Mouse (Mus musculus) midbrain, embryonic 10.5 days (tissue): ENCODE results near the gene Erf. TPM values are rescaled to one million over a fixed set of nuclear protein-coding genes. Genes with fewer than 3 reads are reported as not detected.

Experiments
- DNase-seq: peaks from one replicate; pipeline ENCODE4 v3.0.0-alpha.2; 2017; ENCODE audit warnings: low spot score
- H3K27ac ChIP-seq: fragments of 300-500 bp; sonication (generic); replicated peaks from 2 replicates; pipeline ENCODE4 v1.5.1; 2016; ENCODE audit warnings: mild to moderate bottlenecking
- H3K27me3 ChIP-seq: fragments of 300-500 bp; sonication (generic); 2 replicates; pipeline ENCODE4 v1.6.1; 2016; ENCODE audit warnings: low read depth, mild to moderate bottlenecking; ENCODE audit not compliant: poor library complexity, severe bottlenecking
- H3K36me3 ChIP-seq: fragments of 300-500 bp; sonication (generic); 2 replicates; pipeline ENCODE4 v1.6.1; 2016; ENCODE audit warnings: mild to moderate bottlenecking, moderate library complexity
- H3K4me1 ChIP-seq: fragments of 300-500 bp; sonication (generic); 2 replicates; pipeline ENCODE4 v1.6.1; 2016
- H3K4me3 ChIP-seq: fragments of 300-500 bp; sonication (generic); 2 replicates; pipeline ENCODE4 v1.5.1; 2016; ENCODE audit warnings: mild to moderate bottlenecking, moderate library complexity
- H3K9me3 ChIP-seq: fragments of 300-500 bp; sonication (generic); replicated peaks from 2 replicates; pipeline ENCODE4 v1.6.1; 2016; ENCODE audit warnings: mild to moderate bottlenecking
- WGBS: fragments of 180-500 bp; shearing (Covaris S2); methylation state at CpG from one replicate; pipeline ENCODE4 v1.1.7; 2016; 5-methylcytosine and 5-hydroxymethylcytosine counted together
- polyA plus RNA-seq: library from polyadenylated mRNA; unstranded; fragments of >200 nt; fragmentation: Nextera tagmentation; extraction: Ambion mirVana; gene quantifications from 2 replicates; pipeline ENCODE4 v1.2.1, GENCODE M21; 2016

Erf gene
- polyA plus RNA-seq, 1 experiment from 2014 or later: 7.3 TPM

DNA sequence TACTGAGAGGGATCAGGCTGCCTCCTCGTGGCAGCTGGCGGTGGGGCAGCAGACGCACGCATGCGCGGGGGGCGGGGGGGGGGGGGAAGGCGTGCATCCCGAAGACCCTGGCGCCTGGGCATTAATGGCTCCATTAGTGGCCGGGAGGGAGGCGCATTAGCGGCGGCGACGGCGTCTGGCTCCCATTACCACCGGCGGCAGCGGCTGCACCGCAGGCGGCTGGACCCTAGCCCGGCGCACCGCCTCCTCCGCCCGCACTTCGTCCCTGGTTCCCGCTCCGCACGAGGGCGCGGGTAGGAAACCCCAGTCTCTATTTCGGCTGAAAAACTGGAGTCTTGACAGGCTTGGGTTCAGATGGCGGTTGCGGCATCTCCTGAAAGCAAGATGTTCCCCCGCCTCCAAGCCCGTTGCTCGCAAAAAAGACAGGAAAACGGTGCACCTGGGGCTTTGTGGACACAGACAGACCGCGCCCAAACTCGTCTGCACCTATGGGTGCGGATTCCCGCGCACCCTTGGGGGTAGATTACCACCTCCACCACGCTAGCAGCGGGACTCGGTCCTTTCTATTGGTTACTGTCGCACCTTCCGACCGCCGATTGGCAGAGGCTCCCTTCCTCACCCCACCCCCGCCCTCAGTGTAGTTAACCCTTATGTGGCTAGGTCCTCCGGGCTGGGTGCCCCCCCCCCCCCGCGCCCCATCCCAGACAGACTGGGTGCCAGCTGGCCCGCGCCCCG lies 27.9 kb upstream of the Erf start:
- H3K27me3 ChIP-seq: no peaks in the 10 kb centered on the region
- H3K4me1 ChIP-seq: peaks cover 74% of the 10 kb centered on the region
- H3K4me3 ChIP-seq: peak overlapping the region; percentile 86
- DNase-seq: peak; percentile 90
- WGBS: under 1% methylated on average over 54 of the region's 60 CpGs
- H3K27ac ChIP-seq: peak overlapping the region; percentile 97
- no peaks in the 10 kb centered on the region for H3K9me3 ChIP-seq
- H3K36me3 ChIP-seq: peaks cover 6% of the 10 kb centered on the region

DNA sequence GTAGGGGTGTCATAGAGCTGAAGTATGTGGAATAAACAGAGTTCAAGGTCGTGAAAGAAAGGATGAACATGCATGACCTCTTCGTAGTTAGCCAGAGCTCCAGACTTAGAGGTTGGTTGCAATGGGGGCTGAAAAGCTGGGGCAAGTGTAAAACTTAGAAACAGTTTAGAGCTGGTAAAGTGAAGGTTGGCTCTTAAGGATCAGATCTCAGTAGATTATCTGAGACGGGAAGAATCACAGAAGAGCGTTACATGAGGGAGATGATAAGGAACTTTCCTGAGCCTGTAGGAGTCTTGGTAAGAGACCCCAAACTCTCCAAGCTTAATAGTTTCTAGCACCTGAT lies 27.4 kb upstream of the Erf start:
- Histone ChIP-seq H3K9me3 (no peaks in the 10 kb centered on the region), H3K4me3 (peak overlapping the region; percentile 86), H3K36me3 (peaks cover 12% of the 10 kb centered on the region), H3K27ac (peak overlapping the region; percentile 97), H3K4me1 (peaks cover 69% of the 10 kb centered on the region), H3K27me3 (no peaks in the 10 kb centered on the region)
- DNase-seq: no peak
- 18% methylated on average over 4 of the region's 4 CpGs for WGBS

DNA sequence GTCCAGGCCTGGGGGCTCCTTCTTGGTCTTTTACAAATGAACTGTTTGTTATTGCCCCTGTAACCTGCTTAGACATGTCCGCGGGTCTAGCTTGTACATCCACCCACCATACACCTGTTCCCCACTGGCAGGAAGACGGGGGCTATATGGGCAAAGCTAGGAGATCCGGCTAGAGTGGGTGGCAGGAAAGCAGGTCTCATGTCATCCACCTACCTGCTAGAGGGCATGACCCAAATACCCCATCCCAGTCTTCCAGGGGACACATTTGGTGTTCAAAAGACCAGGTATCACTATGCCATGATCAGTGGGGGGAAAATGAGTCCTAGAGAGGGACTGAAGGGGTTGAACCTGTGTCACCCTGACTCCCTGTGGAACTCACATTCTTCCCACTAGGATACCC lies 26.8 kb upstream of the Erf start:
- 88% methylated on average over 4 of the region's 4 CpGs for WGBS
- Histone ChIP-seq H3K4me3 (peak overlapping the region; percentile 86; the same call in 1 of the 2 replicates), H3K36me3 (peaks cover 17% of the 10 kb centered on the region), H3K4me1 (peaks cover 65% of the 10 kb centered on the region), H3K9me3 (no peaks in the 10 kb centered on the region), H3K27me3 (no peaks in the 10 kb centered on the region), H3K27ac (peak overlapping the region; percentile 97)
- no peak for DNase-seq

DNA sequence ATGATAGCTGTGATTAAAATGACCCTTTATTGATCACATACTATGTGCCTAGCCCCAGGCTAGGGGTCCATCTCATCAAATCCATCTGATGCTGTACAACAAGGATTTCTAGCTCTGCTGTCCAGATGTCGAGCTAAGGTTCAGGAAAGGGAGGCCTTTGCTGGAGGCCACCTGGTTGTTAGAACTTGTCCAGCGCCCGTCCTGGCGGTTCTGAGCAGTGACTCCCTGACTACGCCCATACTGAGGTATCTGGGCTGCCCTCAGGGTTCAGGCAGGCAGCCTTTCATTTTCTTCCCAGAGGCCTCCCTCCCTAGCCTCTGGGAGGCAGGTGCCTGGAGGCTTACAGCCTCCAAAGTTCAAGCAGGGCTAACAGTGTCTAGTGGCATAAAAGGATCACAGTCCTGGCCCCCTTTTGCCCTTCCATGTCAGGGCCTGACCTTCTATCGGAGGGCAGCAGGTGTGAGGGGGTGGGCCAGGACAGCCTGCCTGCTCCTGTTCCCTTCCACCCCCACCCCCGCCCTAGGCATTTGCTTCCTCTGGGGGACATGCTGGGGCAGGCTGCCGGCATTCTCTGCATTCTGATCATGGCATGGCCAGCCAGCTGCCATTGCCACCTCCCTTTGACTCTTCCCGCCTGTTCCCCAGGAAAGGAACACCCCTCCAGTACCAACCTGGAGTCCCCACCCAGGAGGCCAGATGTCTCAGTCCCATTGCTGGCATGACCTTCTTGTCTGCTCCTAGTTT lies 25.2 kb upstream of the Erf start:
- Histone ChIP-seq H3K27ac (peak overlapping the region; percentile 53; the same call in 1 of the 2 replicates), H3K27me3 (no peaks in the 10 kb centered on the region), H3K36me3 (peaks cover 32% of the 10 kb centered on the region), H3K9me3 (no peaks in the 10 kb centered on the region), H3K4me1 (peaks cover 53% of the 10 kb centered on the region), H3K4me3 (peak overlapping the region; percentile 29; the same call in 1 of the 2 replicates)
- 70% methylated on average over 9 of the region's 9 CpGs for WGBS
- DNase-seq: no peak

DNA sequence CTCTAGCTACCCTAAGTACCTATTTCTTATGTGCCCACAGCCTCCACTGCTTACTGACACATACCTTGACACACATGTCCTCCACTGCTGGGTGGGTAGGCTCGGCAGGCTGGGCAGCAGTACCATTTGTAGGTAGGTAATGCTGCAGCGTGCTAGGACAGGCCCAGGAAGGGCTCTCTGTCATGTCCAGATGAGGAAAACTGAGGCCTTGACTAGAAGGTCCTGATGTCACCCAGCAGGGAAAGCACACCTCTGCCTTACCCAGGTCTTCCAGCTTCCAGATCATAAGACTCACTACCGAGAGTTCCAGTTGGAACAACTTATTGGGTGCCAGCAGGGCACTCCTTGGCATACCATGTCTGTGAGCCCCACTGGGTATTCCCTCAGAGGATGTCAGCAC lies 24.4 kb upstream of the Erf start:
- WGBS: 88% methylated on average over 3 of the region's 3 CpGs
- Histone ChIP-seq H3K4me1 (peaks cover 51% of the 10 kb centered on the region), H3K27ac (no peak overlapping the region)

DNA sequence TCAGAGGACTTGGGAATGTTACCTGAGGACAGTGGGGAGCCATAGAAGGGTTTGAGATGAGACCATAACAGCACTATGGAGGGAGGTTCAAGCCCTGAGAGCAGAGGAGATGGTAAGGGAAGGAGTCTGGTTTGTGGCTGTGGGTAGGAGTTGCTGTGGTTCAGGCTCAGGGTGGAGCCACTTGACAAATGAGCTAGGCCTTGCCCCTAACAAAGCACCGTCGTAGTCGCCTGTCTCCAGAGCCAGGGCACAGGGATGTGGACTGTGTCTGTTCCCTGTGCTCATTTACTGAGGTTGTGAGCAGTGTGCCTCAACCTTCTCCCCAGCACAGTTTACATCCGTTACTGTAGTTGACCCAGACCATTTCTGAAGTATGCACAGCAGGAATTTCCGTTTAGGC lies 24.0 kb upstream of the Erf start:
- peaks cover 32% of the 10 kb centered on the region for H3K36me3 ChIP-seq
- H3K27ac ChIP-seq: no peak overlapping the region
- no peaks in the 10 kb centered on the region for H3K9me3 ChIP-seq
- H3K4me1 ChIP-seq: peaks cover 51% of the 10 kb centered on the region
- no peaks in the 10 kb centered on the region for H3K27me3 ChIP-seq
- no peak for DNase-seq
- WGBS: 72% methylated on average over 5 of the region's 5 CpGs
- H3K4me3 ChIP-seq: no peak overlapping the region

More for the DNA sequence above, 24.4 kb upstream of the Erf start:
- Histone ChIP-seq H3K9me3 (no peaks in the 10 kb centered on the region), H3K36me3 (peaks cover 32% of the 10 kb centered on the region), H3K27me3 (no peaks in the 10 kb centered on the region), H3K4me3 (no peak overlapping the region)
- no peak for DNase-seq

DNA sequence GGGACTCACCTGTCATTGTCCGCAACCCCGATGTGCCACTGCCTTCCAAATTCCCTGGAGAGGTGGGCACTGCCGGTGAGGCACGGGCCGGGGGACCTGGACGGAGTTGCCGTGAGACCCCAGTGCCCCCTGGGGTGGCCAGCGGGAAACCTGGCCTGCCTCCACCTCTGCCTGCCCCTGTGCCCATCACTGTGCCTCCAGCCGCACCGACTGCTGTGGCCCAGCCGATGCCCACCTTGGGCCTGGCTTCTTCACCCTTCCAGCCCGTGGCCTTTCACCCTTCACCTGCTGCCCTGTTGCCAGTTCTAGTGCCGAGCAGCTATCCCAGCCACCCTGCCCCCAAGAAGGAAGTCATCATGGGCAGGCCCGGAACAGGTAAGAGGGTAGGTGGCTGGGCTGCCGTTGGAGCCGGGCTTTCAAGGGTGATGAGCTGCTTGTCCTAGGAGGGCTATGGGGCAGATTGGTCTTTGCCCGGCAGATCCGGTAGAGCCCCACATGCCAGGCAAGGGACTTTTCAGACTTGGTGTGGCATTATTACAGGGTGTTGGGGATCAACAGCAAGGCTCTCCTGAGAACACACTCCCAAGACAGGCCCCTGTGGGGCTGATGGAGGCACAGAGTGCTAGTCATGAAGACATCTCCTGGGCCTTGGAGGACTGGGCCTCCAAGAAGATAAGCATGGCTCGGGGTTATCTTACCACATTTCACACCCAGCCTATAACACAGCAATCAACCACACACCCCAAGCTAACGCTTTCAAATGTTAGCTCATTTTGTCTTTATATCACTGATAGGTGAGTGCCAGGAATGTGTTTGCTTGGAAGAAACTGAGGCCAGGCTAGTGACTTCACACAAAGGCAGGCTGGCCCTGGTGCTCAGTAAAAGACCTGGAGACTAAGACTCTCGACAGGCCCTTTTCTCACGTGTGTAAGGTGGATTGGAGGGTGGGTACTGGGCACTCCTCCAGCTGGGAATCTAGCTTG lies 23.0 kb upstream of the Erf start:
- H3K27me3 ChIP-seq: no peaks in the 10 kb centered on the region
- peaks cover 51% of the 10 kb centered on the region for H3K4me1 ChIP-seq
- H3K36me3 ChIP-seq: peaks cover 32% of the 10 kb centered on the region
- H3K27ac ChIP-seq: no peak overlapping the region
- H3K4me3 ChIP-seq: no peak overlapping the region
- no peak for DNase-seq
- no peaks in the 10 kb centered on the region for H3K9me3 ChIP-seq
- 92% methylated on average over 22 of the region's 22 CpGs for WGBS

DNA sequence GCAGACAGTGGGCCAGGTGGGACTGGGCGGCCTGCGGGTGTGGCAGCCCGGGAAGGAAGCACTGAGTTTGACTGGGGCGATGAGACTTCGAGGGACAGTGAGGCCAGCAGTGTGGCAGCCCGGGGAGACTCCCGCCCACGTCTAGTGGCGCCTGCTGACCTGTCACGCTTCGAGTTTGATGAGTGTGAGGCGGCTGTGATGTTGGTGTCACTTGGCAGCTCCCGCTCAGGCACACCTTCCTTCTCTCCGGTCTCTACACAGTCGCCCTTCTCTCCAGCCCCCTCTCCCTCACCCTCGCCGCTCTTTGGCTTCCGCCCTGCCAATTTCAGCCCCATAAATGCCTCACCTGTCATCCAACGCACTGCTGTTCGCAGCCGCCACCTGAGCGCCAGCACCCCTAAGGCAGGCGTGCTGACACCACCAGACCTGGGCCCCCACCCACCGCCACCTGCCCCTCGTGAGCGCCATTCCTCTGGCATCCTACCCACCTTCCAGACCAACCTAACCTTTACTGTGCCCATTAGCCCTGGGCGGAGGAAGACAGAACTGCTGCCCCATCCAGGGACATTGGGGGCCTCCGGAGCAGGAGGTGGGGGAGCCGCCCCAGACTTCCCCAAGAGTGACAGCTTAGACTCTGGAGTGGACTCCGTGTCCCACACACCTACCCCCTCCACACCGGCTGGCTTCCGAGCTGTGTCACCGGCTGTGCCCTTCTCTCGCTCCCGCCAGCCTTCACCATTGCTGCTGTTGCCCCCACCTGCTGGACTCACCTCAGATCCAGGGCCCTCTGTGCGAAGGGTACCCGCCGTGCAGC lies 22.1 kb upstream of the Erf start:
- H3K4me1 ChIP-seq: peaks cover 45% of the 10 kb centered on the region
- H3K4me3 ChIP-seq: 0 out of 2 replicates have a peak overlapping the region, but pooled peaks have one; percentile 18
- H3K27ac ChIP-seq: no peak overlapping the region
- no peak for DNase-seq
- H3K9me3 ChIP-seq: no peaks in the 10 kb centered on the region
- H3K36me3 ChIP-seq: peaks cover 32% of the 10 kb centered on the region
- H3K27me3 ChIP-seq: no peaks in the 10 kb centered on the region
- 92% methylated on average over 38 of the region's 38 CpGs for WGBS

DNA sequence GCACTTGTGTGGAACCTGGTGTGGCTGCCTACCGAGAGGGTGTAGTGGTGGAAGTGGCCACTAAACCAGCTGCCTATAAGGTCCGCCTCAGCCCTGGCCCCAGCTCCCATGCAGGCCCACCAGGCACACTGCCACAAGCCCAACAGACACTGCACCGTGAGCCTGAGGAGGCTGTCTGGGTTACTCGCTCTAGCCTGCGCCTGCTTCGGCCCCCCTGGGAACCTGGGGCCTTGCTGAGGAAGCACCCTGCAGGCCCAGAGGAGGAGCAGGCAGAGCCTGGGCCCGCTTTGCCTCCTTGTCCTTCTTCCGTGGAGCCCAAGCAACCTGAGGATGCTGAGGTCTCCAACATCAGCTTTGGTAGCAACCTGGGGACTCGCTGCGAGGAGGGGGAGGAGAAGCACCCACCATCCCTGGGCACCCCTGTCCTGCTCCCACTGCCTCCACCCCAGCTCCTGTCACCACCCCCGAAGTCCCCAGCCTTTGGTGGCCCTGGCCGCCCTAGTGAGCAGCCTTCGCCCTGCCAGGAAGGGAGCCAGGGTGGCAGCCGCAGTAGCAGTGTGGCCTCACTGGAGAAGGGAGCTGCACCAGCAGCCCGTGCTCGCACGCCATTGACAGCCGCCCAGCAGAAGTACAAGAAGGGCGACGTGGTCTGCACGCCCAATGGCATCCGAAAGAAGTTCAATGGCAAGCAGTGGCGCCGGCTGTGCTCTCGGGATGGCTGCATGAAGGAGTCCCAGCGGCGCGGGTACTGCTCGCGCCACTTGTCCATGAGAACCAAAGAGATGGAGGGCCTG lies 21.3 kb upstream of the Erf start:
- peaks cover 32% of the 10 kb centered on the region for H3K36me3 ChIP-seq
- H3K27ac ChIP-seq: no peak overlapping the region
- no peaks in the 10 kb centered on the region for H3K27me3 ChIP-seq
- 0 out of 2 replicates have a peak overlapping the region, but pooled peaks have one; percentile 18 for H3K4me3 ChIP-seq
- H3K4me1 ChIP-seq: peaks cover 43% of the 10 kb centered on the region
- no peaks in the 10 kb centered on the region for H3K9me3 ChIP-seq
- 87% methylated on average over 30 of the region's 30 CpGs for WGBS
- DNase-seq: no peak

DNA sequence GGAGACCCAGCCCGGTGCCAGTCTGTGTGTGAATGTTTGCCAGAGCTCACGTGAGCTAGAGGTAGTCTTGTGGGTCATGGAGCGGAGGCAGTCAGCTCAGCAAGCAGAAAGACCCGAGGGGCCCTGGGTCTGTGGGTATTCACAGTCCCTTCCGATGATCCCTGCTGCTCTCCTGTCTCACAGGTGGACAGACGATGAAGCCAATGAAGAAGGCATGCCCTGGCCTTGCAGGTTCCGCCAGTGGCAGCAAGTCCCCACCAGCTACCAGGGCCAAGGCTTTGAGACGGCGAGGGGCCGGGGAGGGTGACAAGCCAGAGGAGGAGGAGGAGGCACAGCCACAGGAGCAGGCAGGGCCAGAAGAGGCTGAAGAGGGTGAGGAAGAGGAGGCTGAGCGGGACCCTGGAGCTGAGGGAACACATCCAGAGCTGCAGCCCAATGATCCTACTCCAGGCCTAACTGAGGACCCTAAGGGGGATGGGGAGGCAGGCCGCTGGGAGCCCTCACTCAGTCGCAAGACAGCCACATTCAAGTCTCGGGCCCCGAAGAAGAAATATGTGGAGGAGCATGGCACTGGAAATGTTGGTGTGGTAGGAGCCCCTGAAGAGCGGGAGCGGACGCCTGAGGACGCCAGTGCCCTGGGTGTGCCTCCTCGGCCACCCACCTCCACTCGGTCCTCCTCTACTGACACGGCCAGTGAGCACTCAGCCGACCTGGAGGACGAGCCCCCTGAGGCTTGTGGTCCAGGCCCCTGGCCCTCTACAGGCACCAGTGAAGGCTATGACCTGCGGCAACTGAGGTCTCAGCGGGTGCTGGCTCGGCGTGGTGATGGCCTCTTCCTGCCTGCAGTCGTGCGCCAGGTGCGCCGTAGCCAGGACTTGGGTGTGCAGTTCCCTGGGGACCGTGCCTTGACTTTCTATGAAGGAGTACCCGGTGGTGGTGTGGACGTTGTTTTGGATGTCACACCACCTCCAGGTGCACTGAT lies 20.4 kb upstream of the Erf start:
- Histone ChIP-seq H3K4me1 (peaks cover 46% of the 10 kb centered on the region), H3K9me3 (no peaks in the 10 kb centered on the region), H3K27me3 (no peaks in the 10 kb centered on the region), H3K36me3 (peaks cover 32% of the 10 kb centered on the region), H3K27ac (0 out of 2 replicates have a peak overlapping the region, but pooled peaks have one; percentile 39), H3K4me3 (peak overlapping the region; percentile 2; the same call in 1 of the 2 replicates)
- no peak for DNase-seq
- 91% methylated on average over 35 of the region's 35 CpGs for WGBS
